Mouse (Mus musculus): ENCODE measurements around the gene Smarca2. TPM values are rescaled to one million over a fixed set of nuclear protein-coding genes. Genes with fewer than 3 reads are reported as not detected.

Smarca2 gene
- polyA plus RNA-seq, 1 experiment from 2014 or later: 99.7 TPM

DNA sequence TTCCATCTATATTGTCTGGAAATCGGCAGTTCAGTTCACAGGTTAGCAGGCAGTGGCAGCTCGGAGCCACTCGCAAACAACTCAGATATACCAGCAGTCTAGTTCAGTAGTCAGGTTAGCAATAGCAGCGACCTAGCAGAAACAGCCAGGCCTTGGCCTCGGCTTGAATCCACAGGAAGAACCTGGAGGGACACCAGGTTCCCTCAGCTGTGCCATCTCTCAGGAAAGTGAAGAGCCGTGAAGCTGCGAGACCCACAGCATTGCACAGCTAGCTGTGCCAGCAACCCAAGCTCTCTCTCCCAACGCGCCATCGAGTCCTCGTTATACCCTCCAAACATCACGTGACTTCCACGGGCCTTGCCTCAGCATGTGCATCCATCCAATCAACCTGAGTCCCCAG lies 162.6 kb downstream of the Smarca2 start:
- ATAC-seq (ENCODE audit: low FRiP score): no peak
- no peak overlapping the region for H3K9ac ChIP-seq (replicated peaks)
- peaks cover 6% of the 10 kb centered on the region for H3K36me3 ChIP-seq
- H3K4me1 ChIP-seq: peaks cover 36% of the 10 kb centered on the region
- H3K9me3 ChIP-seq (replicated peaks): no peaks in the 10 kb centered on the region
- no peak overlapping the region for H3K4me3 ChIP-seq (replicated peaks)
- H3K27ac ChIP-seq (replicated peaks): peak overlapping the region; percentile 93
- WGBS: 88% methylated on average over 13 of the region's 13 CpGs
- no peak overlapping the region for H3K4me2 ChIP-seq
- no peaks in the 10 kb centered on the region for H3K27me3 ChIP-seq (replicated peaks)

DNA sequence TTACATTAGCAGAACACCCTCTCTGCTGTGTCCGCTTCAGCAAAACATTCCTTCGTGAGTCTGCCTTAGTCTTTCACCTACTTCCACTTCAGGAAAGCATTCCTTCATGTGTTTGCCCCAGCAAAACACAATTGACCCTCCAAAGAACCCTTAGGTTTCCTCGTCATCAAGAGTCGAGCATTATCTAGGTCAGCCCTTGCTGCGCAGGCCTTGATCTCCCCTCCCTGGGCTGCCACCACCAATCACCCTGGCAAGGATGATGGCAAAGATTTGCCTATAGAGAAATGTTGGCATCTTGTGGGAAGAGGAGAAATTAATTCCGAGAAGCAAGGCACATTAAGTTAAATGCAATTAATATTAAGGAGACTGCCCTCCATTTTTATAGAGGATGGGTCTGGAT lies 163.1 kb downstream of the Smarca2 start:
- Histone ChIP-seq H3K4me1 (peaks cover 36% of the 10 kb centered on the region), H3K4me3 (replicated peaks) (no peak overlapping the region), H3K9me3 (replicated peaks) (no peaks in the 10 kb centered on the region), H3K36me3 (peaks cover 8% of the 10 kb centered on the region), H3K9ac (replicated peaks) (no peak overlapping the region), H3K27ac (replicated peaks) (peak overlapping the region; percentile 93), H3K27me3 (replicated peaks) (no peaks in the 10 kb centered on the region), H3K4me2 (no peak overlapping the region)
- no peak for ATAC-seq (ENCODE audit: low FRiP score)
- WGBS: 88% methylated on average over 6 of the region's 6 CpGs

DNA sequence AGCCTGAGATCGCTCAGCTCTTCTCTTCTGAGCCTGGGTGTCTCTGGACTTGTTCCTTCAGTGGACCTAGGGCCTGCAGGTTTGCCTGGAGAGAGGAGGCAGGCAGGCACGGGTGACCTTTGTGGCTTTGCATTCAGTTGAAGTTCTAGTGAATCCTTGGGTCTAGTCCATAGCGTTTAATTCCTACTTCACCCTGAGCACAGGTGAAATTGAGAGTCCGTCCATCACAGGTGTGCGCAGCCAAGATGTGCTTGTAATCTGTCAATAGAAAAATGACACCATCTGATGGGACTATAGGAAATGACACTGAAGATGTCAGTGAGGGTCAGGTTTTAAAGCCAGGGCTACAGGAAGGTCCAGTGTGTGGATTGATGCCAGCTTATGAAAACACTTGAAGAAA lies 164.0 kb downstream of the Smarca2 start:
- peaks cover 9% of the 10 kb centered on the region for H3K36me3 ChIP-seq
- H3K9me3 ChIP-seq (replicated peaks): no peaks in the 10 kb centered on the region
- no peaks in the 10 kb centered on the region for H3K27me3 ChIP-seq (replicated peaks)
- ATAC-seq (ENCODE audit: low FRiP score): no peak
- no peak overlapping the region for H3K4me3 ChIP-seq (replicated peaks)
- H3K4me2 ChIP-seq: no peak overlapping the region
- no peak overlapping the region for H3K9ac ChIP-seq (replicated peaks)
- peak overlapping the region; percentile 93 for H3K27ac ChIP-seq (replicated peaks)
- WGBS: 81% methylated on average over 5 of the region's 5 CpGs
- peaks cover 36% of the 10 kb centered on the region for H3K4me1 ChIP-seq

DNA sequence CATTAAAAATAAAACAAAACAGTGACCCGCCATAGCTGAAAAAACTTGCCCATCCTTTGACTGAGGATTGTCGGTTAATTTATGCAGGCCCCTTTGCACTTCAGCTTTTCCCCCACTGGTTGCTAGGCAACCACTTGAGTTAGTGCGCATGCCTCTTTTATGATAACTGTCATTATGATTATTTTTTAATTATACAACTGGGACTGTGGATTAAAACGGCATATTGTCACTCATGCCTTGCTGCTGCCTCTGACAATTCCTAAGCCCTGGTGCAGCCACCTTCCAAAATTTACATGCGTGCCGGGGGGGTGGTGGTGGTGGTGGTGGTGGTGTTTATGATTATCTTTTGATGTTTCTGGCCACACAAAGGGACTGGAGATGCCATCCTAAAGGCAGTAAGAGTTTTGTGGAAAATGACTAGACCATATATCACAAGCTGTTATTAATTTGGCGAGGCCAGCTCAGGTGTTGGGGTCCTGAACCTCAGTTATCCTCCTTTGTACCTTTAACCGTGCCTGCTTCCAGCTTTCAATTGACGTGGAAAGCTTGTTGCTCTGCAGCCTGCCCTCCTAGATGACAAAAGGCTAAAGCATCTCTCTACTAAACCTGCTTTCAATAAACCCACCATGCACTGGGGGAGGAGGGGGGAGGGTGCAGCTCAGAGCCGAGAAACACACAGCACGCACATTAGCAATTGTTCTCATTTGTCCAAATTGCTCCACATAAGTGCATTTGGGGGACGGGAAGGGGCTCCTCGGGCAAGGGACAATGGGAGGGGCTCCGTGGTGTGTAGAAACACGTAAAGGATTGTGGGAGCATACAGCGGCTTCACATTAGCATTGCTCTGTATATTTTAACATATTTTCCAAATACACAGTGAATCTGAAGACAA lies 165.0 kb downstream of the Smarca2 start:
- ATAC-seq (ENCODE audit: low FRiP score): peak; percentile 88
- Histone ChIP-seq H3K4me1 (peaks cover 36% of the 10 kb centered on the region), H3K4me2 (peak overlapping the region; percentile 46), H3K9me3 (replicated peaks) (no peaks in the 10 kb centered on the region), H3K4me3 (replicated peaks) (0 out of 2 replicates have a peak overlapping the region, but pooled peaks have one; percentile 14), H3K9ac (replicated peaks) (peak overlapping the region; percentile 39), H3K36me3 (peaks cover 19% of the 10 kb centered on the region), H3K27me3 (replicated peaks) (no peaks in the 10 kb centered on the region), H3K27ac (replicated peaks) (peak overlapping the region; percentile 93)
- 15% methylated on average over 16 of the region's 16 CpGs for WGBS

DNA sequence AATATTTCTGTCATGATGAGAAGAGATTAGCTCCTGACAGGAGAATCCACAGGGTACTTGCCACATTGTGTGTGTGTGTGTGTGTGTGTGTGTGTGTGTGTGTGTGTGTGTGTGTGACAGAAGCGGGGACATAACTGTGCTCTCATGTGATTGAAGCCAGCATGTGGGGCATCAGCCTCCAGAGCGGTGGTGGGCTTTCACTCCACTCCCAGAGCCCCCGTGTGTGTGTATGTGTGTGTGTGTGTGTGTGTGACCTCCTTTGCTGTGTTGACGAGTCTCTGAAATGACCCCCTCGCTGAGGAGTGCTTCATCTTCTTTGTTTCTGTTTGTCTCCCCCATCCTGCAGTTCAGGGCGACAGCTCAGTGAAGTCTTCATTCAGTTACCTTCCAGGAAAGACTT lies 165.7 kb downstream of the Smarca2 start:
- H3K9ac ChIP-seq (replicated peaks): no peak overlapping the region
- peak overlapping the region; percentile 93 for H3K27ac ChIP-seq (replicated peaks)
- peak overlapping the region; percentile 46 for H3K4me2 ChIP-seq
- no peaks in the 10 kb centered on the region for H3K27me3 ChIP-seq (replicated peaks)
- no peak overlapping the region for H3K4me3 ChIP-seq (replicated peaks)
- peaks cover 23% of the 10 kb centered on the region for H3K36me3 ChIP-seq
- WGBS: 18% methylated on average over 6 of the region's 6 CpGs
- peak; percentile 64 for ATAC-seq (ENCODE audit: low FRiP score)
- peaks cover 36% of the 10 kb centered on the region for H3K4me1 ChIP-seq
- no peaks in the 10 kb centered on the region for H3K9me3 ChIP-seq (replicated peaks)

DNA sequence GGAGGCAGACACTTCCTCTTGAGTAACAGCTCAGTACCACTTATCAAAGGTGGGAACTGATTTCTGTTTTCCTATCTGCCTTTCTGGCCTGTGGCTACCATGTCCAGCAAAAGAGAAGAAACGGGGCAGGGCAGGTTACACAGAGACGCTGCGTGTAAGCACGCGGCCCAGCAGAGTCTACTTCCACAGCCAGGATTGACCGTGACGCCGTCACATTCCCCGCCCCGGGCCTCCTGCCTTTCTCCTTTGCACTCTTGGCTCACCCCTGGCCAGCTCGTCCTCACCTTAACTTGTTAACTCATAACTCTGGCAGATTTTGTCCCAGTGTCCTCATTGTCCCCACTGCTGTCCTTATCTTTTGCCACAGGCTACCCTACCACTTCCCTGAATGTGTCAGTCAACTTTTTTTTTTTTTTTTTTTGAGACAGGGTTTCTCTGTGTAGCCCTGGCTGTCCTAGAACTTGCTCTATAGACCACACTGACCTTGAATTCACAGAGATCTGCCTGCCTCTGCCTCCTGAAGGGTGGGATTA lies 167.3 kb downstream of the Smarca2 start:
- H3K27ac ChIP-seq (replicated peaks): peak overlapping the region; percentile 93; the same call in 1 of the 2 replicates
- H3K4me2 ChIP-seq: no peak overlapping the region
- H3K27me3 ChIP-seq (replicated peaks): no peaks in the 10 kb centered on the region
- H3K9me3 ChIP-seq (replicated peaks): no peaks in the 10 kb centered on the region
- ATAC-seq (ENCODE audit: low FRiP score): no peak
- 94% methylated on average over 11 of the region's 11 CpGs for WGBS
- H3K9ac ChIP-seq (replicated peaks): no peak overlapping the region
- no peak overlapping the region for H3K4me3 ChIP-seq (replicated peaks)
- H3K4me1 ChIP-seq: peaks cover 36% of the 10 kb centered on the region
- peaks cover 37% of the 10 kb centered on the region for H3K36me3 ChIP-seq

DNA sequence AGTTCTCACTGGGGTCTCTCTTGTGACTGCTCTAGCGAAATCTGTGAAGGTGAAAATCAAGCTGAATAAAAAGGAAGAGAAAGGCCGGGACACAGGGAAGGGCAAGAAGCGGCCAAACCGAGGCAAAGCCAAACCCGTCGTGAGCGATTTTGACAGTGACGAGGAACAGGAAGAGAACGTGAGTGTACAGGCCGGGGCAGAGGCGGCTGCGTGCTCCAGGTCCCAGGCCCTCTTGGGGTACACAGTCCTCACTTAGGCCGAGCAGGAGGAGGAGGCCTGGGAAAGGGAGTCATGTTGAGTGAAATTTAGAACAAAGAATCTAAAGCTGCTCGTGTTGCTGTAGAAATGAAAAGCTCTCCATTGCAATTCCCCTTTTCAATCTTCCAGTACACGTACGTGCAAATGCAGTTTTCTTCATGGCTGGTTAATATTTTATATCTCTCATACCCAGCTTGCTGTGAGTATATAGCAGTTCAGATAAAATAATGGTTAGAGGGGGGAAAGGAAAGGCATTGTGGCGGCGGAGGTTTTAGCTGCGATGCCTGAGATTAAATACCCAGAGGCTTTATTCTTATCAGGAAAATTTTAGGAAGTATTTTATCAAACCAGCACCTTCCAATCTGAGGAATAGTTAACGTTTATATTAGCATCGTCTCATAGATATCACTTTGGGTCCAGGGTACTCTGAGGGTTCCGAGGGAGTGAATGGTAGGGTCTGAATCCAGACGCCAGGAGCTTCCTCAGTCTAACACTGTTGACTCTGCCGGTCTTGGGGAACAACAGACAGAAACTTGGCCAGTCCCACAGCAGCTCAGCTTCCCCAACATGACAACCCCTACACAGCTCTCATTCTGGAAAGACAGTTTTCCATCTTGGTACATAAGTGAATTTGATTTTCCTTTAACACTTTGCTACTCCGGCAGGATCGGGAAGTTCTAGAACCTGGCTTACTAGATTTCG lies 171.5 kb downstream of the Smarca2 start:
- Histone ChIP-seq H3K4me3 (replicated peaks) (no peak overlapping the region), H3K9ac (replicated peaks) (no peak overlapping the region), H3K27me3 (replicated peaks) (no peaks in the 10 kb centered on the region), H3K36me3 (peaks cover 59% of the 10 kb centered on the region), H3K4me2 (no peak overlapping the region), H3K4me1 (no peaks in the 10 kb centered on the region), H3K27ac (replicated peaks) (peak overlapping the region; percentile 34), H3K9me3 (replicated peaks) (no peaks in the 10 kb centered on the region)
- no peak for ATAC-seq (ENCODE audit: low FRiP score)
- WGBS: 83% methylated on average over 27 of the region's 27 CpGs

DNA sequence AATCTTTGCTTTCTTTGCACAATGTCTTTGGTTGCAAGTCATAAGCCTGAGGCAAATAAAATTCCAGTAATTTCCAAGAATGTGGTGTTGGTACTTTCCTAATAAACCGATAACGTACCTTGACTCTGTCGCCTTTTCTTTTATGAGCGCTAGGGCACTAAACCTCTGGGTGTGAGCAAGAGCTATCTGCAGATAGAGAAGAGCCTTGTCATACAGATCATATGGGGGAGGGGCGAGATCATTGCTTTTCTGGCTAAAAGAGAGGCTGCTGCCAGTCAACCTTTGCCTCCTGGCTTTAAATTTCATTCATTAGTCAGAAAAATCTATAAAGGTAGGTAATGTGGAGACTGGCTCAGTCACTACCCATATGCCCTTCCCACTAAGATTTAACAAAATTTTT lies 173.3 kb downstream of the Smarca2 start:
- no peak overlapping the region for H3K4me3 ChIP-seq (replicated peaks)
- no peaks in the 10 kb centered on the region for H3K4me1 ChIP-seq
- H3K9ac ChIP-seq (replicated peaks): no peak overlapping the region
- no peaks in the 10 kb centered on the region for H3K9me3 ChIP-seq (replicated peaks)
- WGBS: 85% methylated on average over 5 of the region's 5 CpGs
- H3K27ac ChIP-seq (replicated peaks): no peak overlapping the region
- no peak overlapping the region for H3K4me2 ChIP-seq
- H3K27me3 ChIP-seq (replicated peaks): no peaks in the 10 kb centered on the region
- ATAC-seq (ENCODE audit: low FRiP score): no peak
- H3K36me3 ChIP-seq: peaks cover 51% of the 10 kb centered on the region

DNA sequence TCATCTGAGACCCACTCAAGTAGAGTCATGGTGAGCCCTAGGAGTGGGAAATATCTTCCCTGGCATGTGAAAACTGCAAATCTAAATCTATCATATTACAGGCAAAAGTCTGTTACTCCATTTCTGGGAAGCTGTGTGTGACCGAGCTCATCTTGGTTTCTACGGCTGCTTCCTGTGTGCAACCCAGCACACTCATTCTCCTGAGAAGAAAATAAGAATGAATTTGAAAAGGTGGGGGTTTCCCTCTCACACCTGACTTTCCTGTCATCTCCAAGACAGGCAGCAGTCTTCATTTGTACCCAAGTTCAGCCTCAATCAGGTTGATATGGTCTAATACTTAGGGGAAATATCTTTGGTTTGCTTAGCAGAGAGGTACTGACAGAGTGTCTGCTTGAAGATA lies 176.4 kb downstream of the Smarca2 start:
- no peaks in the 10 kb centered on the region for H3K27me3 ChIP-seq (replicated peaks)
- ATAC-seq (ENCODE audit: low FRiP score): no peak
- no peak overlapping the region for H3K4me3 ChIP-seq (replicated peaks)
- H3K9ac ChIP-seq (replicated peaks): no peak overlapping the region
- H3K27ac ChIP-seq (replicated peaks): no peak overlapping the region
- no peaks in the 10 kb centered on the region for H3K9me3 ChIP-seq (replicated peaks)
- peaks cover 31% of the 10 kb centered on the region for H3K36me3 ChIP-seq
- H3K4me2 ChIP-seq: no peak overlapping the region
- WGBS: 97% methylated on average over 2 of the region's 2 CpGs
- no peaks in the 10 kb centered on the region for H3K4me1 ChIP-seq

DNA sequence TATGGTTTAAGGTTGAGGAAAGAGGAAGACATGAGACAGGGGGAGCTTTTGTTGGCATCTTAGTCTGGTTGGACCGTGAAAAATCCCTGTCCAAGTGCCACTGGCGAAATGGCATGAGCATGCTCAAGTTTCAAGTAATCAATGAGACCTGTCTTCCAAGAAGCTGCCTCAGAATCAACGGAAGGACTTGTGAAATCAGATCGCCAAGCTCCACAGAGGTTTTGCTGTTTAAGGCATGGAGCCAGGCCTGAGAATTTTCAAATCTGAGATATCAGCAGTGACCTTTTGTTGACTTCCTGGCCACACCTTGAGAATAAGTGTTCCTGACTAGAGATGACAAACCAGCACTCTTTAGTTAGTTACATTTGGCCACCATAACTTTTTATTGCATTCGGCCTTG lies 183.6 kb downstream of the Smarca2 start:
- H3K9ac ChIP-seq (replicated peaks): no peak overlapping the region
- no peak overlapping the region for H3K4me2 ChIP-seq
- no peak overlapping the region for H3K4me3 ChIP-seq (replicated peaks)
- no peaks in the 10 kb centered on the region for H3K27me3 ChIP-seq (replicated peaks)
- WGBS: 93% methylated on average over 5 of the region's 5 CpGs
- H3K9me3 ChIP-seq (replicated peaks): no peaks in the 10 kb centered on the region
- H3K36me3 ChIP-seq: no peaks in the 10 kb centered on the region
- no peak for ATAC-seq (ENCODE audit: low FRiP score)
- H3K27ac ChIP-seq (replicated peaks): no peak overlapping the region
- H3K4me1 ChIP-seq: no peaks in the 10 kb centered on the region

Data from neural tube, embryonic 15.5 days (tissue).